Mouse (Mus musculus): Measurements from ENCODE around the gene Adora2a. TPM values are rescaled to one million over a fixed set of nuclear protein-coding genes. Genes with fewer than 3 reads are reported as not detected.
"Not testable (repeated sequence)": the region's sequence is repeated elsewhere in the genome, so short reads cannot be mapped to it uniquely, and the experiment has no call there.

Adora2a gene
- polyA plus RNA-seq (2016; fragmentation: Nextera tagmentation; extraction: Ambion mirVana) = 2.0 and 2.5 TPM in 2 replicates

GRCm38 (mm10) chr10:75316872-75316907, at the start of gene Adora2a:
TSS of gene Adora2a (plus strand) at chr10:75316877.
- Histone ChIP-seq H3K27ac (peak within 1 kb of the TSS; percentile 80), H3K36me3 (replicated peaks) (peaks cover 13% of the 10 kb centered on the region), H3K4me3 (peak within 1 kb of the TSS; percentile 53), H3K4me1 (peaks cover 23% of the 10 kb centered on the region), H3K27me3 (ENCODE audit: poor library complexity, severe bottlenecking) (peaks cover 50% of the 10 kb centered on the region), H3K9me3 (no peaks in the 10 kb centered on the region)
- WGBS = 2% methylated on average over 4 of the region's 4 CpGs
- no peak for DNase-seq (ENCODE audit: extremely low spot score, low spot score)

GRCm38 (mm10) chr10:75273020-75273419, 43.7 kb upstream of the Adora2a start:
- WGBS = 93% methylated on average over 4 of the region's 4 CpGs
- H3K27ac ChIP-seq = no peak overlapping the region
- H3K27me3 ChIP-seq (ENCODE audit: poor library complexity, severe bottlenecking) = no peaks in the 10 kb centered on the region
- H3K9me3 ChIP-seq = no peaks in the 10 kb centered on the region
- no peaks in the 10 kb centered on the region for H3K4me1 ChIP-seq
- DNase-seq (ENCODE audit: extremely low spot score, low spot score) = no peak
- no peak overlapping the region for H3K4me3 ChIP-seq
- H3K36me3 ChIP-seq (replicated peaks) = peaks cover 77% of the 10 kb centered on the region

- H3K27ac ChIP-seq = no peak overlapping the region
- no peaks in the 10 kb centered on the region for H3K9me3 ChIP-seq
- H3K4me3 ChIP-seq = no peak overlapping the region
- H3K36me3 ChIP-seq (replicated peaks) = peaks cover 78% of the 10 kb centered on the region
- no peak for DNase-seq (ENCODE audit: extremely low spot score, low spot score)
- WGBS = 94% methylated on average over 12 of the region's 12 CpGs
- no peaks in the 10 kb centered on the region for H3K27me3 ChIP-seq (ENCODE audit: poor library complexity, severe bottlenecking)
- no peaks in the 10 kb centered on the region for H3K4me1 ChIP-seq
Observed at GRCm38 (mm10) chr10:75276427-75277013, 40.2 kb upstream of the Adora2a start.

- Histone ChIP-seq H3K27ac (no peak overlapping the region), H3K9me3 (no peaks in the 10 kb centered on the region), H3K36me3 (replicated peaks) (peaks cover 75% of the 10 kb centered on the region), H3K4me1 (no peaks in the 10 kb centered on the region), H3K4me3 (no peak overlapping the region), H3K27me3 (ENCODE audit: poor library complexity, severe bottlenecking) (no peaks in the 10 kb centered on the region)
- WGBS = 84% methylated on average over 1 of the region's 1 CpGs
- no peak for DNase-seq (ENCODE audit: extremely low spot score, low spot score)
Observed at GRCm38 (mm10) chr10:75277501-75277900, 39.2 kb upstream of the Adora2a start.

GRCm38 (mm10) chr10:75282648-75283047, 34.0 kb upstream of the Adora2a start:
- Histone ChIP-seq H3K9me3 (no peaks in the 10 kb centered on the region), H3K4me1 (no peaks in the 10 kb centered on the region), H3K27me3 (ENCODE audit: poor library complexity, severe bottlenecking) (no peaks in the 10 kb centered on the region), H3K27ac (no peak overlapping the region), H3K4me3 (no peak overlapping the region), H3K36me3 (replicated peaks) (peaks cover 65% of the 10 kb centered on the region)
- DNase-seq (ENCODE audit: extremely low spot score, low spot score) = no peak
- WGBS = 93% methylated on average over 5 of the region's 5 CpGs

- 92% methylated on average over 3 of the region's 3 CpGs for WGBS
- no peaks in the 10 kb centered on the region for H3K4me1 ChIP-seq
- H3K27me3 ChIP-seq (ENCODE audit: poor library complexity, severe bottlenecking) = no peaks in the 10 kb centered on the region
- H3K9me3 ChIP-seq = no peaks in the 10 kb centered on the region
- H3K4me3 ChIP-seq = no peak overlapping the region
- no peak for DNase-seq (ENCODE audit: extremely low spot score, low spot score)
- peaks cover 64% of the 10 kb centered on the region for H3K36me3 ChIP-seq (replicated peaks)
- no peak overlapping the region for H3K27ac ChIP-seq
Observed at GRCm38 (mm10) chr10:75283821-75284220, 32.9 kb upstream of the Adora2a start.

GRCm38 (mm10) chr10:75288579-75288978, 28.1 kb upstream of the Adora2a start:
- H3K27ac ChIP-seq = no peak overlapping the region
- no peaks in the 10 kb centered on the region for H3K27me3 ChIP-seq (ENCODE audit: poor library complexity, severe bottlenecking)
- 90% methylated on average over 7 of the region's 7 CpGs for WGBS
- DNase-seq (ENCODE audit: extremely low spot score, low spot score) = no peak
- no peaks in the 10 kb centered on the region for H3K9me3 ChIP-seq
- no peak overlapping the region for H3K4me3 ChIP-seq
- H3K36me3 ChIP-seq (replicated peaks) = peaks cover 42% of the 10 kb centered on the region
- no peaks in the 10 kb centered on the region for H3K4me1 ChIP-seq

GRCm38 (mm10) chr10:75289392-75289791, 27.3 kb upstream of the Adora2a start:
- WGBS = 85% methylated on average over 4 of the region's 4 CpGs
- Histone ChIP-seq H3K36me3 (replicated peaks) (peaks cover 33% of the 10 kb centered on the region), H3K4me3 (no peak overlapping the region), H3K27me3 (ENCODE audit: poor library complexity, severe bottlenecking) (no peaks in the 10 kb centered on the region), H3K9me3 (no peaks in the 10 kb centered on the region), H3K4me1 (no peaks in the 10 kb centered on the region), H3K27ac (no peak overlapping the region)
- no peak for DNase-seq (ENCODE audit: extremely low spot score, low spot score)

- DNase-seq (ENCODE audit: extremely low spot score, low spot score) = no peak
- 91% methylated on average over 5 of the region's 5 CpGs for WGBS
- no peak overlapping the region for H3K4me3 ChIP-seq
- H3K36me3 ChIP-seq (replicated peaks) = peaks cover 24% of the 10 kb centered on the region
- no peak overlapping the region for H3K27ac ChIP-seq
- H3K27me3 ChIP-seq (ENCODE audit: poor library complexity, severe bottlenecking) = no peaks in the 10 kb centered on the region
- no peaks in the 10 kb centered on the region for H3K9me3 ChIP-seq
- H3K4me1 ChIP-seq = no peaks in the 10 kb centered on the region
Observed at GRCm38 (mm10) chr10:75290650-75291049, 26.0 kb upstream of the Adora2a start.

- Histone ChIP-seq H3K4me3 (no peak overlapping the region), H3K4me1 (no peaks in the 10 kb centered on the region), H3K27me3 (ENCODE audit: poor library complexity, severe bottlenecking) (no peaks in the 10 kb centered on the region), H3K9me3 (no peaks in the 10 kb centered on the region), H3K27ac (no peak overlapping the region), H3K36me3 (replicated peaks) (peaks cover 30% of the 10 kb centered on the region)
- WGBS = 100% methylated on average over 1 of the region's 1 CpGs
- DNase-seq (ENCODE audit: extremely low spot score, low spot score) = no peak
Observed at GRCm38 (mm10) chr10:75291338-75291737, 25.3 kb upstream of the Adora2a start.

- not testable (repeated sequence) for H3K27ac ChIP-seq; H3K27me3 ChIP-seq (ENCODE audit: poor library complexity, severe bottlenecking); H3K4me3 ChIP-seq; H3K9me3 ChIP-seq; H3K4me1 ChIP-seq; DNase-seq (ENCODE audit: extremely low spot score, low spot score)
- 91% methylated on average over 8 of the region's 8 CpGs for WGBS
- peaks cover 34% of the 10 kb centered on the region for H3K36me3 ChIP-seq (replicated peaks)
Observed at GRCm38 (mm10) chr10:75292206-75292605, 24.5 kb upstream of the Adora2a start.

GRCm38 (mm10) chr10:75293288-75293687, 23.4 kb upstream of the Adora2a start:
- no peak for DNase-seq (ENCODE audit: extremely low spot score, low spot score)
- peaks cover 29% of the 10 kb centered on the region for H3K36me3 ChIP-seq (replicated peaks)
- 86% methylated on average over 3 of the region's 3 CpGs for WGBS
- no peak overlapping the region for H3K4me3 ChIP-seq
- H3K27me3 ChIP-seq (ENCODE audit: poor library complexity, severe bottlenecking) = no peaks in the 10 kb centered on the region
- H3K27ac ChIP-seq = no peak overlapping the region
- H3K9me3 ChIP-seq = no peaks in the 10 kb centered on the region
- H3K4me1 ChIP-seq = no peaks in the 10 kb centered on the region

GRCm38 (mm10) chr10:75294362-75294761, 22.3 kb upstream of the Adora2a start:
- Histone ChIP-seq H3K4me1 (no peaks in the 10 kb centered on the region), H3K27ac (no peak overlapping the region), H3K4me3 (no peak overlapping the region), H3K9me3 (no peaks in the 10 kb centered on the region), H3K27me3 (ENCODE audit: poor library complexity, severe bottlenecking) (no peaks in the 10 kb centered on the region), H3K36me3 (replicated peaks) (peaks cover 32% of the 10 kb centered on the region)
- no peak for DNase-seq (ENCODE audit: extremely low spot score, low spot score)
- WGBS = 80% methylated on average over 4 of the region's 4 CpGs

GRCm38 (mm10) chr10:75294926-75295325, 21.8 kb upstream of the Adora2a start:
- H3K4me1 ChIP-seq = no peaks in the 10 kb centered on the region
- WGBS = 83% methylated on average over 4 of the region's 4 CpGs

More at GRCm38 (mm10) chr10:75294926-75295325, 21.8 kb upstream of the Adora2a start:
- DNase-seq (ENCODE audit: extremely low spot score, low spot score) = no peak
- Histone ChIP-seq H3K36me3 (replicated peaks) (peaks cover 35% of the 10 kb centered on the region), H3K27me3 (ENCODE audit: poor library complexity, severe bottlenecking) (no peaks in the 10 kb centered on the region), H3K4me3 (no peak overlapping the region), H3K27ac (no peak overlapping the region), H3K9me3 (no peaks in the 10 kb centered on the region)
